Mouse (Mus musculus): Measurements from ENCODE around the gene Fndc5.

Fndc5 gene

DNA sequence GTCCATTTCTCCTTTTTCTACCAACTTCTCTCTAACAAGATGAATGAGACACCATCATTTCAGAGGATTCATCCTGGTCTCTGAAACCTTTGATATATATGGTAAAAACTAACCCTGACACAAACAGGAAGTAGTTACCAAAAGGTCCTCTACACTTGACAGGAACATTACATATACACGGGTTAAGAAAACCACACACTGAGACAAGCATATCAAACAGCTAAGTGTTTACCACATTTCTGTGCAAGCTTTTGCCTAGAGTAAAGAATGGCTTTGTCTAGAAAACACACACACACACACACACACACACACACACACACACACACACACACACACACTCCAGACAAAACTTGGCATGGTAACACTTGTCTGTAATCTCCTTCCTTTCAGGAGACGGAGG lies 9.6 kb downstream of the Fndc5 start:
- DNase-seq (ENCODE audit: low spot score in 2 of 2) = no peak

DNA sequence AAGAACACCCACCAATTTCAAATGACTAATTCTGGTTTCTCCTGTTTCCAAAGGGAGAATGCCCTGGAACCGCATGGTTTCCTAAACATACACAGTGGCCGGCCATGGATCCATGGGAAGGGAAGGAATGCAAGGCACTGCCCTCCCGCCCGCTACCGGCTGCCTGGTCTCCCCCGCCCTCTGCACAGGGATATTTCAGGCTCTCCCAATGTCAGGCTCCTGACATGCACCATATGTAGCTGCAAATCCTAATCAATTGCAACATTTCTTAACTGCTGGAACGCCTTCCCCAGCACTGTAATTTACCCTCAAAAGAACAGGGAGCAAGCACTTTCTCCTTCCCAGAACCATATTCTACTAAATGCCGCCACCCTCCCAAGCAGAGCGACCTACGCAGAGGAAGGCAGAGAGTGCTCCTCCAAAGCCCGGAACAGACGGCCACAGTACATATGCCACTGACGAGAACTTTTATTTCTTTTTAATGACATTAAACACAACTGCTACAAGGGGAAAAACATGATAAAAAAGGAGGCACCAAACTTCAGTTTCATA lies 10.8 kb downstream of the Fndc5 start:
- no peak for DNase-seq (ENCODE audit: low spot score in 2 of 2)

DNA sequence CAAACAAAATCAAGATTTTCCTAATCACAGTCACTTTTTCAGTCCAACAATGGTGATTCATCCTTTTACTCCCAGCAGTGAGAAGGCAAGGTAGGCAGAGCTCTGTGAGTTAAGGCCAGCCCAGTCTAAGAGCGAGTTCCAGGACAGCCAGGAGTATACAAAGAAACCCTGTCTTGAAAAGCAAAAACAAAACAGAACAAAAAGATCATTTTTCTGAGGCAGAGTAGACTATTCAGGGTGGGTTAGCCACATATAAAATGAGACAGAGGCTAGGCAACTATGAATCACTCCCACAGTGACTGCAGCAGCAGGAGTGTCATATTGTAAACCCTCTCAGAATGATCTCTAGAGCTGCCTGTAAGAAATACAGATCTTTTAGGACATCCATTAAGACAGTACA lies 12.5 kb downstream of the Fndc5 start:
- DNase-seq (ENCODE audit: low spot score in 2 of 2) = no peak

DNA sequence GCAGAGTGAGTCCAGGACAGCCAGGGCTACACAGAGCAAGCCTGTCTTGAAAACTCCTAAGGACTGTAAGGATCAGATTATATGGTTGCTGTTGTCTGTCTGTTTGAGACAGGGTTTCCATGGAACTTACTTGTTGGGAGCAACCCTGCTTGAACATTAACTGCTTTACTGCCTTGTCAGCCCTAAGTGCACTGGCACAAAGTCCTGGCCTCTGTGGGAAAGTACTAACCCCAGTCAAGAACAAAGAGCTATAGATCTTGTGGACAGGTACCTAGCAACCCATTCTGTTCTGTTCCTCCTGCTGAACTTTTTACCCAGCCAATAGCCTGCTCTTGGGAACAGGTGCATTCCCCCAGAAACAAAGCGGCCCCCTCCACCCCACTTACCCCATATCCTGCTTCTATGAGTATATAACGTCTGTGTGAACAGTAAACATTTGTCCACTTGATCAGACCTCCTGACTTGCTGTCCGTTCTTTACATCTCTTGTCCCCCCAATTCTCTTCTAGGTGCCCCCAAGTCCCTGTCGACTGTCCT lies 14.5 kb downstream of the Fndc5 start:
- no peak for DNase-seq (ENCODE audit: low spot score in 2 of 2)

DNA sequence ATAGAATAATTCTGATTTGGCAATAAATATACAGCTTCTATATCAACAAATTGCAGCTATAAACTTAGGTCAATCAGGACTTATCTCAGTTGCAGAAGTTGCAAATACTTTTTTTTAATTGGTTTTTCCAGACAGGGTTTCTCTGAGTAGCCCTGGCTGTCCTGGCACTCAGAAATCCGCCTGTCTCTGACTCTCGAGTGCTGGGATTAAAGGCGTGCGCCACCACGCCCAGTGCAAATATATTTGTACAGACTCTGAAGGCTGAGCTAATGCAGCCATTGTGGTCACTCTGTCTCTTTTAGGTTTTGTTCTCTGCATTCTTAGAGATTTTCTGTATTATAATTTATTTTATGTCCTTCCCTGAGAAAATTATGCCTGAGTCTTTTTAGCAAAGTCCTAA lies 20.7 kb downstream of the Fndc5 start:
- DNase-seq (ENCODE audit: low spot score in 2 of 2) = no peak

DNA sequence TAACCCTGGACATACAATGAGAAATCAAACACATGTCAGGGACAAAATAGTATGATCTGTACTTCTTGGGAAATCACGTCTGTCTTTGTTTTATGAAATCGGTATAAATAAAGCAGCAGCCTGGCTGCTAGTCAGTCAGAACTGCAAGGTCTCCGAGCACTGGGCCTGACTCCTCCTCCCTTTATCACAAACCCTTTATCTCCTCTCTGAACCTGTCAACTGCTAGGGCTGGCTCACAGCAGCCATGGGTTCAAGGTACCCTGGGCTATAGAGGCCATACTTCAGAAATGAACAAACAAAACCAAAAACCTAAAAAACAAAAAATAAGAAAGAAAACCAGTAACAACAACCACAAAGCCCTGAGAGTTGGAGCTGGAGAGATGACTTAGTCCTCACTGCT lies 21.8 kb downstream of the Fndc5 start:
- DNase-seq (ENCODE audit: low spot score in 2 of 2) = no peak

DNA sequence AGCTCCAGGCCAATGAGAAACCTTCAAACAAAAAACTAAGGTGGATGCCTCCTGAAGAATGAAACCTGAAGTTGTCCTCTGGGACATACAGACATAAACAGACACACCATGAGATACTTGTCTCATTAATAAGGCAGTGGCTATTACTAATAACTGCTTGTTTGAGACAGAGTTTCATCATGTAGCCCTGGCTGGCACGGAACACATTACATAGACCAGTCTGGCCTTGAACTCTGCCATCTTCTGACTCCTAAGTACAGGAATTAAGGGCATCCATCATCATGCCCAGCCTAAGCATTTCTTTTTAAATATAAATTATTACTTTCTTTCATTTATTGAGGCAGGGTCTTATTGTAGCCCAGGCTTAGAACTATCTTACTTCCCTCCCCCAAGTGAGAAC lies 24.3 kb downstream of the Fndc5 start:
- DNase-seq (ENCODE audit: low spot score in 2 of 2) = no peak

DNA sequence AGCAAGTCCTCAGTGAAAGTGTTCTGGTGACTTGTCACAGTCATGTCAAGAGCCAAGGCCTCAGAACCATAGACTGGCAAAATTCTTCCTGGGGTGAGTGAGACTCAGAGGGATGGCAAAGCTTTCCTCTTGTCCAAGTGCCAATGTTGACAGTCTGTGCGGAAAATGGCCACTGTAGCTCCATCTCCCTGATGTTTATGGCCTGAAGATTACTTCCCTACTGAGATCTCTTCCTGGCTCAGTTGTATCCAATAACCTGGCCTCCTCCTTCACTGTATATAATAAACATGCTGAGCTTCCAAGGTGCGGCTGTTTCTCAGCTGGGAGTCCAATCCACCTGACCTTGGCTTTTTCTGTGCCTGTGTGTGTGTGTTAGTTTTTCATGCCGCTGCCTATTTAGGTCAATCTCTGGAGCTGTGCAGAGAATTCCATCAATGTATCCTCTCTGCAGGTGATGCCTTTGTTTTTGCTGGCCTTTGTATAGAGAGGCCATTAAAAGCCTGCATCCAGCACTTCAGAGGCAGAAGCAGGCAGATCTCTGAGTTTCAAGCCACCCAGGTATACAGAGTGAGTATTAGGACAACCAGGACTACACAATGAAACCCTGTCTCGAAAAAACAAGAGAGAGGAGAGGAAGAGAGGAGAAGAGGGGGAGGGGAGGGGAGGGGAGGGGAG lies 24.9 kb downstream of the Fndc5 start:
- no peak for DNase-seq (ENCODE audit: low spot score in 2 of 2)

DNA sequence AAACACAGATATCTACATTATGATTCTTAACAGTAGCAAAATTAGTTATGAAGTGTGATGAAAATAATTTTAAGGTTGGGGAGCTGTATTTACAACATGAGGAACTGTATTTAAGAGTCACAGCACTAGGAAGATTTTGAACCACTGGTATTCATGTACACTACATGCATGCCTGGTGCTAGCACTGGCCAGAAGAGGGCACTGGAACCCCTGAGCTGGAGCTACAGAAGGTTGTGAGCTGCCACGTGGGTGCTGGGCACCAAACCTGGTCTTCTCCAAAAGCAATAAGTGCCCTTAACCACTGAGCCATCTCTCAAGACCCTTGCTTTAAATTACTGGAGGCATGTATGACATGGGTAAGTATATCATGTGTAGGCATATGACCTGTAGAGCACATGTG lies 35.7 kb downstream of the Fndc5 start:
- no peak for DNase-seq (ENCODE audit: low spot score in 2 of 2)

DNA sequence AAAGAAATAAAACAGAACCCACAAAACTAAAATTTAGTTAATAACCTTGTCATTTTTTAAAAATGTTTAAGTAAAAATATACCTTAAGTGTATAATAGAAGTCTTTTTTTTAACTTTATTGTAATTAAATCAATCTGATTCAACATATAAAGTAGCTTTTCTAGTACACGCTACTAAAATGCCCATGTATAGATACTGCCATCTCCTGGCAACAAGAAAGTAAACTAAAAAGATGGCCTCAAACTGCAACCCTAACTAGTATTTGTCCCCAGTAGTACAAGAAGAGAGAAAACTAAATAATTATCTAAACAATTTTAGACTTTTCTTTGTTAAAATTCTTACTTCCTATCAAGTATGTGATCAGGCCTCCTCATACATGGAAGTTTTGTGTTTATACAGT lies 42.8 kb downstream of the Fndc5 start:
- no peak for DNase-seq (ENCODE audit: low spot score in 2 of 2)

DNA sequence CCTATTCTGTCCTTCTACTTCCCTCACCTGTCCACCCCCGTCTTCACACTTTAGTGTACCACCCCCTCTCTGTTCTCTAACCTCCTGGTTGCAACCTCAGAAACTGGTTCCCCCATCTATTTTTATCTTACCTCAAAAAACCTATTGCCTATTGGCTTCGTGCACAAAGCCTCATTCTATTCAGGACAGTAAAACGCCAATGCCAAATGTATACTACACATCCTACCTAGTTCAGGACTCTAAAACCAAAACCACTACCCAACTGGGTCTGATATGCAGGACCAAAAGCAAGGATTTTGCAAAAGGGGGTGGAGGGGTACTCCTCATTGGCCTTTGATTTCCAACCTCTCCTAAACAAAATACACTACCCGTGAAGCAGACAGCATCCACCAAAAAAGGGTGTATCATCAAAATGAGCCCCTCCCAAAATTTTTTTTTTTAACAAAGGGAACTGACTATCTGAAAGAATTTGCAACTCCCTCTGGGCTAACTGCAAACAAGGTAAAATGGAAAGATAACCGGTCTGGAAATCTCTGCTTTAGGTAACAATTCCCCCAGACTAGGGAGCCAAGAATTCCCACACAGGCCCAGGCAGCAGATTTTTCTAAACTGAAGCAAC lies 51.4 kb downstream of the Fndc5 start:
- DNase-seq (ENCODE audit: low spot score in 2 of 2) = no peak

DNA sequence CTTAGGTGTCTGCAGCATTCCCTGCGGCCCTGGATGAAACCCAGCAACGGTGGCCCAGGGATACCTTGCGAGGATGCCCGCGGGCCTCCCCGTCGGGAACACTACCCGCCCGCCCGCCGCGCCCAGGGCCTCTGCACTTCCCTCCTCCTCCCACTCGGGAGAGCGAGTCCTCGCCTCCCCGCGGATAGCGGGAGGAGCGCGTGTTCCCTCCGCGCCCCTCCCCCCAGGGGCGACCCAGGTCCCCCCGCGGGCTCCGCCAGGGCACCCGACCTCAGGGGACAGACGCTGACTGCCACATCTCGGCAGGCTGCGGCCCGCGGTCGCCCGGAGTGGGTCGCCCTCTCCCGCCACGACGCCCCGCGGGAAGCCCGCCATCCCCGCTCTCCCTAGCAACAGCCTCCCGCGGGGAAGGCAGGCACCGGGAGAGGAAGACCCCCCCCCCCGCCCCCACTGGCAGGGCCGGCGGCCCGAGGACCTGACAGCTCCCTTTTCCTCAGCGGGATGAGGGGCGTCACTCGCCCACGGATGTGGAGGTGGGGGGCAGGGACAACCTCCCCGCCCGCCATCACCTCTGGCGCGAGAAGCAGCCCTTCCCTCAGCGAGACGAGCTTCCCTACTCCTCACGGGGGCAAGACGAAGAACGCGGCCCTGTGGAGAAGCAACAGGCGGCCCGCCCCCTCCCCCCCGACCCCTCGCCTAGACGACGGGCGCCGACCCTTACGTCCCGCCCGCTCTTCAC lies 52.2 kb downstream of the Fndc5 start:
- DNase-seq (ENCODE audit: low spot score in 2 of 2) = peak; percentile 58 to 62

DNA sequence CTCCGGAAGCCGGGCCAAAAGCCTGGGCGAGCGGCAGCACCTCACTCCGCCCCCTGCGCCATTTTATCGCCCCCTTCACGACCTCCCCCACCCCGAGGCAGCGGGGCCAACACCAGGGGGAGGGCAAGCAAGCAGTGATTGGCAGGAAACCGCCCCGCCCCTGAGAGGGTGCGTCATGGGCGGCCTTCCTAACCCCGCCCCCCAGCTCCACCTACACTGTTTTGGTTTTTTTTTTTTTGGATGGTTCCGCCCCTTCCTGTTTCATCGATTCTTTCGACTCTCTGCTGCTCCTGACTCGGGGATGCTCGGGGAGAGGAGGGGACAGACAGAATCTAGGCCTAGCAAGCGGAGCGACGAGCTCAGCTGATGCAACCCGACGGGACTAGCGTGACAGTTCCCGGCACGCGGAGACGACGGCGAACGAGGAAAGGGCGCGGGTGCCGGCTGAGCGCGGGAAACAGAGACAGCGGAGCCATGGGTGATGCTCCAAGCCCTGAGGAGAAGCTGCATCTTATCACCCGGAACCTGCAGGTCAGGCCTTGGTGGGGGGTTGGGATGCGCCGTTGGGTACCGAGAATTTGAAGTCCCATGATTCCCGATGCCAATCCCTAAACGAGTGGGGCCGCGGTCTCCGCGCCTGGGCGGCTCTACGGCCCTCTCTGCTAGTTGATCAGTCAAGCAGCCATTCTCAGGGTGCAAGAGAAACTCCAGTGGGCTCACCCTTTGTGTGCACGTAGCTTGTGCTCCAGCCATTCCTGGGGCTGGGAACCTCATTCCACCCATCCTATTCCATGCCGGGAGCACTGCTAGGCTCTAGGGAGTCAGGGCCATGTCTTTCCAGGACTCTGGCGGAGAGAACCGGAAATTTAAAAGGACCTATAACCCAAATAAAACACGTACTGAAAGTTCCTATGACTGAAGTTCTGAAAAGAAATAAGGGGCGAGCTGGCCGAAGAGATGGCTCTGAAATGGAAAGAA lies 53.0 kb downstream of the Fndc5 start, which contains the start of the genes S100pbp and Yars:
Gene S100pbp, minus strand, starts transcription at position 186 of the 978 bp plus-strand sequence.
Gene Yars, plus strand, starts transcription at position 219 of the 978 bp plus-strand sequence.
- DNase-seq (ENCODE audit: low spot score in 2 of 2) = peak; percentile 90 to 98

DNA sequence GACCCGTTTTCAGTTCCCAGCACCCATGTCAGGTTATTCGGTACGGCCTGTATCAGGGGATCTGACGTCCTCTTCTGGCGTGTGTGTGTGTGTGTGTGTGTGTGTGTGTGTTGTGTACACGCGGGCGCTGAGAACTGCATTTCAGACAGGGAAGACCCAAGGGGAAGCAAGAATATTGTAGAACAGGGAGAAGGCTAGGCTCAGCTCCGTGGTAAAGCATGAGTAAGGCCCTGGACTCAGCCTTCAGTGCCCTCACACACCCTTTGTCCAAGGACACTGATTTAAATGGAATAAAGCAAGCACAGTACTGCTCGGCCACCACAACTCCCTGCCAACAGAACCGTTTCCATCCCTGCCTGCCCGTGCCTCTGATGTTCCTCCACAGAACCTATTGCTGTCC lies 53.7 kb downstream of the Fndc5 start:
- DNase-seq (ENCODE audit: low spot score in 2 of 2) = peak; percentile 31 to 39

DNA sequence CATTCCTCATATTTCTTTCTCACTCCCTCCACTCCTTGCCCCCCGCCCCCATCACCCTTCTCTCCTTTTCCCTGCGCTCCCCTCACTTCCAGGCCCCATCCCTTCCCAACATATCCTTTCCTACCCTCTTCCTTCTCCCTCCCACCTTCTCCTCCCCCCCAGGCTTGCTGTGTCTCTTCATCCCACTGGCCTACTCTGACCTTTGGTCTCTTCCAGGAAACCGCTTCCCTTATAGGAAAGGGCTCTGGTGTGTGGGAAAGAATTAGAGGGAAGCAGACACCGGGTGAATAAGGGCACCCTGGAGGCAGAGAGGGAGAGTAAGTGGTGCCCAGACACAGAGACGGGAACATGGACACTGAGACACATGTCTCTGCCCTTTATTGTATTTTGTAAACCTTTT lies 54.9 kb downstream of the Fndc5 start:
- DNase-seq (ENCODE audit: low spot score in 2 of 2) = no peak

Data from spleen, postnatal 10 days (tissue).